Mouse (Mus musculus) MN1 (cell line): Measurements from ENCODE around the gene Lgalsl.

ENCODE experiments used
- DNase-seq: peaks from one replicate; pipeline ENCODE4 v3.0.0-alpha.2; 2016; ENCODE audit warnings: low spot score

Lgalsl gene

GRCm38 (mm10) chr11:20782620-20783019 is 48.2 kb downstream of the Lgalsl start:
- no peak for DNase-seq

- no peak for DNase-seq
These were observed 50.5 kb downstream of the Lgalsl start for GRCm38 (mm10) chr11:20780312-20780711.

GRCm38 (mm10) chr11:20778861-20779563 is 51.8 kb downstream of the Lgalsl start:
- DNase-seq = no peak

DNA sequence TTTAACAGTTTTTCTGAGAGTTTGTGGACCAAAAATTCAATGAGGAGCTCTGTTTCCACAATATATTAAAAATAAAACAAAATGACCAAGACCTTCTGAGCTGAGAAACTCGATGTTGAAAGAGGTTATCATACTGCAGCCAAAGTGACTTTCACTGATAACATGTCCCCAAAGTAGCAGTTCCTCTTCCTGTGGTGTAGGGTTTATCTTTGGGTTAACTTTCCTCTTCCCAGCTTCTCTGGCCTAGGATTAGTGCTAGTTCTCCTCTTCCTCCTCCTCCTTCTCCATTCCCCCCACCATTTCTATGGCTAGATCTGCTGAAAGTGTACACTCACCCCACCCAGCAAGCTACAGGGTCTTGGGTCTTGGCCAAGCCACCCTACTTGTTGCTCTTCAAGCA is 52.6 kb downstream of the Lgalsl start:
- no peak for DNase-seq

- DNase-seq = no peak
These were observed 54.2 kb downstream of the Lgalsl start for GRCm38 (mm10) chr11:20776668-20777067.
